Mouse (Mus musculus): ENCODE results near the gene Gm45062. TPM values are rescaled to one million over a fixed set of nuclear protein-coding genes. Genes with fewer than 3 reads are reported as not detected.
"Not testable (repeated sequence)": the region's sequence is repeated elsewhere in the genome, so short reads cannot be mapped to it uniquely, and the experiment has no call there.

The Gm45062 gene
- total and polyA plus RNA-seq, 2 experiments from 2014 or later, result 2.5 to 8.1 TPM

- TF ChIP-seq CTCF (IDR thresholded peaks at IDR 0.05), result no peak
- H3K4me2 ChIP-seq (ENCODE audit: low read depth, low read length, poor library complexity, severe bottlenecking), result no peak overlapping the region
- no peaks in the 10 kb centered on the region for H3K36me3 ChIP-seq (ENCODE audit: insufficient read depth, low read length)
- WGBS, result 69% methylated on average over 6 of the region's 6 CpGs
- no peak for DNase-seq (ENCODE audit: low spot score)
- no peaks in the 10 kb centered on the region for H3K4me1 ChIP-seq (ENCODE audit: insufficient read depth, low read length)
- H3K27ac ChIP-seq (ENCODE audit: low read depth, low read length), result no peak overlapping the region
- no peaks in the 10 kb centered on the region for H3K27me3 ChIP-seq (ENCODE audit: insufficient read depth, low read length)
- H3K9me3 ChIP-seq (ENCODE audit: low read length), result no peaks in the 10 kb centered on the region
- no peak overlapping the region for H3K4me3 ChIP-seq (ENCODE audit: low read depth, low read length)
- no peak for ATAC-seq (ENCODE audit: low FRiP score)
- H3K9ac ChIP-seq (replicated peaks; ENCODE audit: low read length, poor library complexity, severe bottlenecking), result no peak overlapping the region
Observed at GRCm38 (mm10) chr6:8299066-8299863, 40.0 kb downstream of the Gm45062 start.

GRCm38 (mm10) chr6:8307878-8308775 is 48.9 kb downstream of the Gm45062 start:
- ATAC-seq (ENCODE audit: low FRiP score) (no peak), DNase-seq (ENCODE audit: low spot score) (peak; percentile 42)
- no peaks in the 10 kb centered on the region for H3K36me3 ChIP-seq (ENCODE audit: insufficient read depth, low read length)

GRCm38 (mm10) chr6:8312554-8312953 is 53.3 kb downstream of the Gm45062 start:
- no peak overlapping the region for H3K4me2 ChIP-seq (ENCODE audit: low read depth, low read length, poor library complexity, severe bottlenecking)
- H3K9me3 ChIP-seq (ENCODE audit: low read length), result no peaks in the 10 kb centered on the region
- no peak overlapping the region for H3K27ac ChIP-seq (ENCODE audit: low read depth, low read length)
- H3K9ac ChIP-seq (replicated peaks; ENCODE audit: low read length, poor library complexity, severe bottlenecking), result no peak overlapping the region
- no peaks in the 10 kb centered on the region for H3K4me1 ChIP-seq (ENCODE audit: insufficient read depth, low read length)
- WGBS, result 85% methylated on average over 2 of the region's 2 CpGs
- H3K27me3 ChIP-seq (ENCODE audit: insufficient read depth, low read length), result no peaks in the 10 kb centered on the region
- H3K4me3 ChIP-seq (ENCODE audit: low read depth, low read length), result no peak overlapping the region
- H3K36me3 ChIP-seq (ENCODE audit: insufficient read depth, low read length), result no peaks in the 10 kb centered on the region
- ATAC-seq (ENCODE audit: low FRiP score) (no peak), DNase-seq (ENCODE audit: low spot score) (no peak)
- no peak for TF ChIP-seq CTCF (IDR thresholded peaks at IDR 0.05)

More at GRCm38 (mm10) chr6:8307878-8308775, 48.9 kb downstream of the Gm45062 start:
- 80% methylated on average over 6 of the region's 6 CpGs for WGBS
- no peaks in the 10 kb centered on the region for H3K27me3 ChIP-seq (ENCODE audit: insufficient read depth, low read length)
- no peak overlapping the region for H3K4me3 ChIP-seq (ENCODE audit: low read depth, low read length)
- TF ChIP-seq CTCF (IDR thresholded peaks at IDR 0.05), result no peak
- H3K4me1 ChIP-seq (ENCODE audit: insufficient read depth, low read length), result no peaks in the 10 kb centered on the region
- H3K9ac ChIP-seq (replicated peaks; ENCODE audit: low read length, poor library complexity, severe bottlenecking), result no peak overlapping the region
- H3K9me3 ChIP-seq (ENCODE audit: low read length), result no peaks in the 10 kb centered on the region
- no peak overlapping the region for H3K27ac ChIP-seq (ENCODE audit: low read depth, low read length)
- H3K4me2 ChIP-seq (ENCODE audit: low read depth, low read length, poor library complexity, severe bottlenecking), result no peak overlapping the region

GRCm38 (mm10) chr6:8316201-8316600 is 57.0 kb downstream of the Gm45062 start:
- no peaks in the 10 kb centered on the region for H3K4me1 ChIP-seq (ENCODE audit: insufficient read depth, low read length)
- no peak for ATAC-seq (ENCODE audit: low FRiP score)
- H3K27me3 ChIP-seq (ENCODE audit: insufficient read depth, low read length), result no peaks in the 10 kb centered on the region
- no peak for TF ChIP-seq CTCF (IDR thresholded peaks at IDR 0.05)
- H3K9ac ChIP-seq (replicated peaks; ENCODE audit: low read length, poor library complexity, severe bottlenecking), result no peak overlapping the region
- H3K9me3 ChIP-seq (ENCODE audit: low read length), result no peaks in the 10 kb centered on the region
- no peak overlapping the region for H3K4me3 ChIP-seq (ENCODE audit: low read depth, low read length)
- H3K27ac ChIP-seq (ENCODE audit: low read depth, low read length), result no peak overlapping the region
- no peak for DNase-seq (ENCODE audit: low spot score)
- no peaks in the 10 kb centered on the region for H3K36me3 ChIP-seq (ENCODE audit: insufficient read depth, low read length)
- no peak overlapping the region for H3K4me2 ChIP-seq (ENCODE audit: low read depth, low read length, poor library complexity, severe bottlenecking)

- H3K9ac ChIP-seq (replicated peaks; ENCODE audit: low read length, poor library complexity, severe bottlenecking), result no peak overlapping the region
- ATAC-seq (ENCODE audit: low FRiP score) (no peak), DNase-seq (ENCODE audit: low spot score) (no peak)
- TF ChIP-seq CTCF (IDR thresholded peaks at IDR 0.05), result no peak
- no peaks in the 10 kb centered on the region for H3K4me1 ChIP-seq (ENCODE audit: insufficient read depth, low read length)
- no peak overlapping the region for H3K27ac ChIP-seq (ENCODE audit: low read depth, low read length)
- 92% methylated on average over 2 of the region's 2 CpGs for WGBS
- no peaks in the 10 kb centered on the region for H3K9me3 ChIP-seq (ENCODE audit: low read length)
- H3K4me2 ChIP-seq (ENCODE audit: low read depth, low read length, poor library complexity, severe bottlenecking), result no peak overlapping the region
- no peaks in the 10 kb centered on the region for H3K36me3 ChIP-seq (ENCODE audit: insufficient read depth, low read length)
- H3K27me3 ChIP-seq (ENCODE audit: insufficient read depth, low read length), result no peaks in the 10 kb centered on the region
- H3K4me3 ChIP-seq (ENCODE audit: low read depth, low read length), result no peak overlapping the region
Observed at GRCm38 (mm10) chr6:8319591-8319990, 60.3 kb downstream of the Gm45062 start.

GRCm38 (mm10) chr6:8331496-8331895 is 72.2 kb downstream of the Gm45062 start:
- not testable (repeated sequence) for H3K4me2 ChIP-seq (ENCODE audit: low read depth, low read length, poor library complexity, severe bottlenecking); H3K36me3 ChIP-seq (ENCODE audit: insufficient read depth, low read length); H3K9me3 ChIP-seq (ENCODE audit: low read length); H3K27ac ChIP-seq (ENCODE audit: low read depth, low read length); H3K27me3 ChIP-seq (ENCODE audit: insufficient read depth, low read length); H3K4me3 ChIP-seq (ENCODE audit: low read depth, low read length); DNase-seq (ENCODE audit: low spot score); H3K4me1 ChIP-seq (ENCODE audit: insufficient read depth, low read length); ATAC-seq (ENCODE audit: low FRiP score); H3K9ac ChIP-seq (replicated peaks; ENCODE audit: low read length, poor library complexity, severe bottlenecking)
- 98% methylated on average over 3 of the region's 3 CpGs for WGBS

Measured in midbrain, postnatal 0 days (tissue).